Mouse (Mus musculus): ENCODE results near the gene Nisch. TPM values are rescaled to one million over a fixed set of nuclear protein-coding genes. Genes with fewer than 3 reads are reported as not detected.
A peak's percentile ranks its signal among the peaks of the same experiment; 100 is the strongest.

Gene Nisch
- polyA plus RNA-seq (2011; ENCODE audit: insufficient read depth, insufficient read length, low replicate concordance, missing spikeins): 102 and 233 TPM in 2 replicates

GRCm38 (mm10) chr14:31216846-31217245, at the start of gene Nisch:
Nisch (minus strand) TSS chr14:31216946.
- WGBS: 83% methylated on average over 2 of the region's 2 CpGs
- H3K4me3 ChIP-seq (replicated peaks; ENCODE audit: control insufficient read depth, low read depth, low read length): no peak within 1 kb of the TSS
- H3K4me1 ChIP-seq (ENCODE audit: control insufficient read depth, insufficient read depth, low read length): no peaks in the 10 kb centered on the region; the same call in 1 of the 2 replicates
- H3K27ac ChIP-seq (ENCODE audit: control insufficient read depth, insufficient read depth, low read depth, low read length, poor library complexity): no peak within 1 kb of the TSS
- TF ChIP-seq POLR2A (IDR thresholded peaks at IDR 0.05; ENCODE audit: borderline replicate concordance, control insufficient read depth, low read depth, low read length) (no peak), CTCF (IDR thresholded peaks at IDR 0.05; ENCODE audit: control insufficient read depth, insufficient read depth, low read length) (no peak)

- Histone ChIP-seq H3K4me1 (ENCODE audit: control insufficient read depth, insufficient read depth, low read length) (0 out of 2 replicates have a peak, but pooled peaks cover 2% of the 10 kb centered on the region), H3K27ac (ENCODE audit: control insufficient read depth, insufficient read depth, low read depth, low read length, poor library complexity) (peak overlapping the region; percentile 21; the same call in 1 of the 2 replicates), H3K4me3 (replicated peaks; ENCODE audit: control insufficient read depth, low read depth, low read length) (no peak overlapping the region)
- TF ChIP-seq CTCF (IDR thresholded peaks at IDR 0.05; ENCODE audit: control insufficient read depth, insufficient read depth, low read length): no peak
- TF ChIP-seq POLR2A (IDR thresholded peaks at IDR 0.05; ENCODE audit: borderline replicate concordance, control insufficient read depth, low read depth, low read length): no peak
- 83% methylated on average over 9 of the region's 9 CpGs for WGBS
These were observed 44.2 kb upstream of the Nisch start for GRCm38 (mm10) chr14:31260932-31261331.

GRCm38 (mm10) chr14:31260374-31260773, 43.6 kb upstream of the Nisch start:
- WGBS: 67% methylated on average over 4 of the region's 4 CpGs
- TF ChIP-seq CTCF (IDR thresholded peaks at IDR 0.05; ENCODE audit: control insufficient read depth, insufficient read depth, low read length) (no peak), POLR2A (IDR thresholded peaks at IDR 0.05; ENCODE audit: borderline replicate concordance, control insufficient read depth, low read depth, low read length) (no peak)
- H3K4me3 ChIP-seq (replicated peaks; ENCODE audit: control insufficient read depth, low read depth, low read length): no peak overlapping the region
- H3K4me1 ChIP-seq (ENCODE audit: control insufficient read depth, insufficient read depth, low read length): 0 out of 2 replicates have a peak, but pooled peaks cover 2% of the 10 kb centered on the region
- peak overlapping the region; percentile 21; the same call in 1 of the 2 replicates for H3K27ac ChIP-seq (ENCODE audit: control insufficient read depth, insufficient read depth, low read depth, low read length, poor library complexity)

GRCm38 (mm10) chr14:31258476-31259050, 41.8 kb upstream of the Nisch start:
- 93% methylated on average over 14 of the region's 14 CpGs for WGBS
- no peak for TF ChIP-seq CTCF (IDR thresholded peaks at IDR 0.05; ENCODE audit: control insufficient read depth, insufficient read depth, low read length)
- TF ChIP-seq POLR2A (IDR thresholded peaks at IDR 0.05; ENCODE audit: borderline replicate concordance, control insufficient read depth, low read depth, low read length): no peak
- Histone ChIP-seq H3K4me1 (ENCODE audit: control insufficient read depth, insufficient read depth, low read length) (0 out of 2 replicates have a peak, but pooled peaks cover 2% of the 10 kb centered on the region), H3K4me3 (replicated peaks; ENCODE audit: control insufficient read depth, low read depth, low read length) (no peak overlapping the region), H3K27ac (ENCODE audit: control insufficient read depth, insufficient read depth, low read depth, low read length, poor library complexity) (no peak overlapping the region)

GRCm38 (mm10) chr14:31252091-31252490, 35.3 kb upstream of the Nisch start:
- no peak for TF ChIP-seq POLR2A (IDR thresholded peaks at IDR 0.05; ENCODE audit: borderline replicate concordance, control insufficient read depth, low read depth, low read length)
- no peak for TF ChIP-seq CTCF (IDR thresholded peaks at IDR 0.05; ENCODE audit: control insufficient read depth, insufficient read depth, low read length)
- WGBS: 80% methylated on average over 5 of the region's 5 CpGs
- H3K27ac ChIP-seq (ENCODE audit: control insufficient read depth, insufficient read depth, low read depth, low read length, poor library complexity): no peak overlapping the region

GRCm38 (mm10) chr14:31251626-31252025, 34.9 kb upstream of the Nisch start:
- Histone ChIP-seq H3K4me3 (replicated peaks; ENCODE audit: control insufficient read depth, low read depth, low read length) (peak overlapping the region; percentile 85), H3K4me1 (ENCODE audit: control insufficient read depth, insufficient read depth, low read length) (peaks cover 1% of the 10 kb centered on the region; the same call in 1 of the 2 replicates), H3K27ac (ENCODE audit: control insufficient read depth, insufficient read depth, low read depth, low read length, poor library complexity) (peak overlapping the region; percentile 98)
- TF ChIP-seq POLR2A (IDR thresholded peaks at IDR 0.05; ENCODE audit: borderline replicate concordance, control insufficient read depth, low read depth, low read length): no peak
- TF ChIP-seq CTCF (IDR thresholded peaks at IDR 0.05; ENCODE audit: control insufficient read depth, insufficient read depth, low read length): no peak
- 2% methylated on average over 18 of the region's 18 CpGs for WGBS

More at GRCm38 (mm10) chr14:31252091-31252490, 35.3 kb upstream of the Nisch start:
- Histone ChIP-seq H3K4me1 (ENCODE audit: control insufficient read depth, insufficient read depth, low read length) (peaks cover 1% of the 10 kb centered on the region; the same call in 1 of the 2 replicates), H3K4me3 (replicated peaks; ENCODE audit: control insufficient read depth, low read depth, low read length) (peak overlapping the region; percentile 85)

- peak; percentile 80 for TF ChIP-seq POLR2A (IDR thresholded peaks at IDR 0.05; ENCODE audit: borderline replicate concordance, control insufficient read depth, low read depth, low read length)
- TF ChIP-seq CTCF (IDR thresholded peaks at IDR 0.05; ENCODE audit: control insufficient read depth, insufficient read depth, low read length): no peak
- Histone ChIP-seq H3K27ac (ENCODE audit: control insufficient read depth, insufficient read depth, low read depth, low read length, poor library complexity) (peak within 1 kb of the TSS; percentile 98), H3K4me1 (ENCODE audit: control insufficient read depth, insufficient read depth, low read length) (peaks cover 1% of the 10 kb centered on the region; the same call in 1 of the 2 replicates), H3K4me3 (replicated peaks; ENCODE audit: control insufficient read depth, low read depth, low read length) (peak within 1 kb of the TSS; percentile 85)
- under 1% methylated on average over 75 of the region's 75 CpGs for WGBS
These were observed 34.4 kb upstream of the Nisch start, which contains the start of the genes Phf7 and Bap1 for GRCm38 (mm10) chr14:31251084-31251604. Phf7 (minus strand) TSS chr14:31251317. Bap1 (plus strand) TSS chr14:31251450.

Data from bone marrow, adult 2 months (tissue).